Mouse (Mus musculus) MEL (cell line): ENCODE results near the gene Ddx51. TPM values are rescaled to one million over a fixed set of nuclear protein-coding genes. Genes with fewer than 3 reads are reported as not detected.

Experiments
- DNase-seq: peaks from one replicate; pipeline ENCODE4 v3.0.0; 2011; ENCODE audit warnings: low read depth, low spot score
- H3K27ac ChIP-seq: 2 replicates; pipeline ENCODE4 v1.5.1; 2012; ENCODE audit warnings: low read depth, mild to moderate bottlenecking, control low read depth, low read length, moderate library complexity; ENCODE audit not compliant: control insufficient read depth
- H3K27me3 ChIP-seq, 2 experiments: fragments of 150-350 bp in 1 of 2; sonication (generic) in 1 of 2; 2 replicates each; pipeline ENCODE4 v1.6.1; 2012; ENCODE audit warnings: low read length in 2 of 2, mild to moderate bottlenecking in 2 of 2, improper control_type of control experiment in 1 of 2, moderate library complexity in 1 of 2; ENCODE audit not compliant: insufficient read depth in 2 of 2, control insufficient read depth in 1 of 2
- H3K36me3 ChIP-seq, 2 experiments: 2 replicates each; pipeline ENCODE4 v1.6.1; 2012 to 2014; ENCODE audit warnings: low read length in 2 of 2, improper control_type of control experiment in 1 of 2, inconsistent platforms in 1 of 2, mild to moderate bottlenecking in 1 of 2; ENCODE audit not compliant: insufficient read depth in 2 of 2, control insufficient read depth in 1 of 2
- H3K4me1 ChIP-seq, 2 experiments: fragments of 150-350 bp in 1 of 2; sonication (generic) in 1 of 2; 2 replicates each; pipeline ENCODE4 v1.6.1; 2012; ENCODE audit warnings: low read length in 2 of 2, improper control_type of control experiment in 1 of 2, mild to moderate bottlenecking in 1 of 2; ENCODE audit not compliant: insufficient read depth in 2 of 2, control insufficient read depth in 1 of 2
- H3K4me3 ChIP-seq, 2 experiments: fragments of 150-350 bp in 1 of 2; sonication (generic) in 1 of 2; 2 replicates each; pipeline ENCODE4 v1.5.1; 2012; ENCODE audit warnings: low read depth in 2 of 2, low read length in 2 of 2, mild to moderate bottlenecking in 2 of 2, moderate library complexity in 2 of 2, control low read depth in 1 of 2, improper control_type of control experiment in 1 of 2; ENCODE audit not compliant: control insufficient read depth in 1 of 2, insufficient read depth in 1 of 2
- H3K79me2 ChIP-seq: 2 replicates; pipeline ENCODE4 v1.6.1; 2012; ENCODE audit warnings: mild to moderate bottlenecking, low read length, moderate library complexity; ENCODE audit not compliant: control insufficient read depth, poor library complexity, insufficient read depth
- H3K9ac ChIP-seq: 2 replicates; pipeline ENCODE4 v1.6.1; 2012; ENCODE audit warnings: low read depth, mild to moderate bottlenecking, control low read depth, low read length, moderate library complexity; ENCODE audit not compliant: control insufficient read depth, poor library complexity, severe bottlenecking
- H3K9me3 ChIP-seq: fragments of 150-350 bp; sonication (generic); replicated peaks from 2 replicates; pipeline ENCODE4 v1.6.1; 2012; ENCODE audit warnings: mild to moderate bottlenecking, low read length, improper control_type of control experiment, moderate library complexity; ENCODE audit not compliant: insufficient read depth
- CHD1 ChIP-seq: IDR thresholded peaks from 2 replicates; pipeline ENCODE4 v1.6.1; 2012; ENCODE audit warnings: low read depth, mild to moderate bottlenecking, inconsistent platforms, low read length, improper control_type of control experiment
- EP300 ChIP-seq, 2 experiments: IDR thresholded peaks; 2 replicates each; pipeline ENCODE4 v1.6.1; 2011; ENCODE audit warnings: improper control_type of control experiment in 2 of 2, low read length in 2 of 2, low read depth in 1 of 2, mild to moderate bottlenecking in 1 of 2
- ETS1 ChIP-seq: IDR thresholded peaks from 2 replicates; pipeline ENCODE4 v1.6.1; 2012; ENCODE audit warnings: low read depth, mild to moderate bottlenecking, inconsistent platforms, low read length, improper control_type of control experiment, moderate library complexity
- GATA1 ChIP-seq: IDR thresholded peaks from 2 replicates; pipeline ENCODE4 v1.6.1; 2011; ENCODE audit warnings: low read depth, low read length, improper control_type of control experiment
- HCFC1 ChIP-seq: IDR thresholded peaks from 2 replicates; pipeline ENCODE4 v1.6.1; 2012; ENCODE audit warnings: low read depth, mild to moderate bottlenecking, inconsistent platforms, low read length, improper control_type of control experiment, moderate library complexity
- JUND ChIP-seq: IDR thresholded peaks from 2 replicates; pipeline ENCODE4 v1.6.1; 2011; ENCODE audit warnings: low read depth, mild to moderate bottlenecking, improper control_type of control experiment, low read length
- KAT2A ChIP-seq: conservative IDR thresholded peaks from 2 replicates; pipeline ENCODE4 v1.6.1; 2012; ENCODE audit warnings: low read depth, low read length, improper control_type of control experiment, inconsistent platforms
- MAX ChIP-seq: IDR thresholded peaks from 2 replicates; pipeline ENCODE4 v1.6.1; 2011; ENCODE audit warnings: low read length, improper control_type of control experiment
- MAZ ChIP-seq: IDR thresholded peaks from 2 replicates; pipeline ENCODE4 v1.6.1; 2012; ENCODE audit warnings: low read depth, mild to moderate bottlenecking, inconsistent platforms, low read length, improper control_type of control experiment
- MEF2A ChIP-seq: IDR thresholded peaks from 2 replicates; pipeline ENCODE4 v1.6.1; 2014; ENCODE audit warnings: low read depth, mild to moderate bottlenecking, inconsistent platforms, low read length, improper control_type of control experiment; ENCODE audit not compliant: poor library complexity, insufficient replicate concordance, severe bottlenecking; ENCODE audit errors: extremely low read depth
- POLR2AphosphoS2 ChIP-seq: IDR thresholded peaks from 2 replicates; pipeline ENCODE4 v1.6.1; 2011; ENCODE audit warnings: low read length, improper control_type of control experiment
- POLR2AphosphoS5 ChIP-seq: IDR thresholded peaks from 2 replicates; pipeline ENCODE4 v1.6.1; 2012; ENCODE audit warnings: low read depth, borderline replicate concordance, mild to moderate bottlenecking, inconsistent platforms, low read length, moderate library complexity, mixed read lengths
- RAD21 ChIP-seq: IDR thresholded peaks from 2 replicates; pipeline ENCODE4 v1.6.1; 2011; ENCODE audit warnings: mild to moderate bottlenecking, low read depth, low read length, improper control_type of control experiment
- SMC3 ChIP-seq: IDR thresholded peaks from 2 replicates; pipeline ENCODE4 v1.6.1; 2011; ENCODE audit warnings: low read depth, low read length, improper control_type of control experiment
- TBP ChIP-seq: IDR thresholded peaks from 2 replicates; pipeline ENCODE4 v1.8.0; 2011; ENCODE audit warnings: low read depth, low read length, improper control_type of control experiment
- UBTF ChIP-seq: IDR thresholded peaks from 2 replicates; pipeline ENCODE4 v1.6.1; 2012; ENCODE audit warnings: low read depth, mild to moderate bottlenecking, inconsistent platforms, low read length, improper control_type of control experiment, moderate library complexity, borderline replicate concordance; ENCODE audit not compliant: insufficient read depth
- USF1 ChIP-seq: IDR thresholded peaks from 2 replicates; pipeline ENCODE4 v1.6.1; 2014; ENCODE audit warnings: low read depth, mild to moderate bottlenecking, inconsistent platforms, low read length, improper control_type of control experiment, moderate library complexity
- USF2 ChIP-seq, 2 experiments: IDR thresholded peaks; 2 replicates each; pipeline ENCODE4 v1.6.1; 2011 to 2012; ENCODE audit warnings: improper control_type of control experiment in 2 of 2, low read length in 2 of 2, borderline replicate concordance in 1 of 2, inconsistent platforms in 1 of 2, low read depth in 1 of 2, mild to moderate bottlenecking in 1 of 2; ENCODE audit not compliant: insufficient read depth in 1 of 2
- ZC3H11A ChIP-seq: IDR thresholded peaks from 2 replicates; pipeline ENCODE4 v1.6.1; 2012; ENCODE audit warnings: low read depth, mild to moderate bottlenecking, inconsistent platforms, low read length, improper control_type of control experiment
- ZKSCAN1 ChIP-seq: IDR thresholded peaks from 2 replicates; pipeline ENCODE4 v1.6.1; 2012; ENCODE audit warnings: low read depth, mild to moderate bottlenecking, inconsistent platforms, low read length, improper control_type of control experiment, moderate library complexity
- polyA plus RNA-seq, 2 experiments: library from polyadenylated mRNA; stranded (reverse) in 1 of 2; unstranded in 1 of 2; fragments of >175 nt in 1 of 2; fragments of >200 nt in 1 of 2; gene quantifications; 2 replicates each; pipeline versions ENCODE4 v1.2.1 to v1.2.4; 2012; ENCODE audit warnings: low replicate concordance in 2 of 2, low read depth in 1 of 2; ENCODE audit not compliant: insufficient read length in 2 of 2, insufficient read depth in 1 of 2, missing spikeins in 1 of 2
- total RNA-seq: library from RNA; depleted of rRNA; stranded (reverse); fragments of 300-350 nt; gene quantifications from 2 replicates; pipeline ENCODE4 v1.2.3, GENCODE M21; 2012

Gene Ddx51
- total and polyA plus RNA-seq, 3 experiments: 16.3 to 285 (median 52.9) TPM

DNA sequence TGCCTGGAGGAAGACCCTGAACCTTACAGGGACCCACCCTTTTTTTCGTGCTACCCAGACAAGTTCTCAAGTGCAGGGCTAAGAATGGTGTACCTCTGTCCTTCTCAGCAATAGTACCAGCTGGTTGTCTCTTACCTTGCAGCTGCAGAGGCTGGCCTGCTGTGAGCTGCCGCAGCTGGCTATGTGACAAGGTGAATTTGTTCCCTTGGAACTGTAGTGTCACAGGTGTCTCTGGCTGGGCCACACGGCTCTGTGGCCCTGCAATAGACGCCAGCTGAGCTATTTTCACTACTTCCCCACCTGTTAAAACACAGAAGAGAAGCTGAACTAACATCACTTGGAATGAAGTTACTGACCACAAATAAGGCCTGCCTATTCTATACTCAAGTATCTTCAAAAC lies 45.4 kb downstream of the Ddx51 start:
- Histone ChIP-seq H3K4me1 (no peaks in the 10 kb centered on the region), H3K9me3 (no peaks in the 10 kb centered on the region), H3K9ac (no peak overlapping the region), H3K4me3 (no peak overlapping the region), H3K79me2 (no peaks in the 10 kb centered on the region), H3K27ac (no peak overlapping the region), H3K27me3 (no peaks in the 10 kb centered on the region), H3K36me3 (peaks cover 0 to 44% of the 10 kb centered on the region in 2 experiments; a peak in 2 of 4 replicates)
- no peak for TF ChIP-seq UBTF
- TF ChIP-seq USF2 (IDR thresholded peaks at IDR 0.05; ENCODE audit: borderline replicate concordance in 1 of 2, insufficient read depth in 1 of 2, low read depth in 1 of 2, low read length in 2 of 2): no peak
- no peak for TF ChIP-seq POLR2AphosphoS5
- DNase-seq: no peak

DNA sequence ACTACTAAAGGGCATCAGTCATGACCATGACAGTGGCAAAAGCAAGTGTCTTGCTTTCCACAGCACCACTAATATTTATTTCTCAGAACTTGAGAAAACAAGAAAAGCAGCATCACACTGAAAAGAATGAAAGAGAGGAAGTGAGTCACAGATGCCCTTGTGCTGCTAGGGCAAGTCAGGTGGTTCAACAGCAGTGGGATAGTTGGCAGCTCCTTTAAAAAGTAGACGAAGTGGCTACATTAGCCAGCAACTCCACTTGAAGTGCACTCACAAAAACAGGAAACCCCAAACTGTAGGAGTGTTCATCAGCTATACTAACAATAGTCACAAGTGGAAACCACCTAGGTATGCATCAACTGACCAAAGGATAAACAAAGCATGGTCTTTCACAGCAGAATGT lies 50.8 kb downstream of the Ddx51 start:
- Histone ChIP-seq H3K9me3 (no peaks in the 10 kb centered on the region), H3K27ac (no peak overlapping the region), H3K36me3 (peaks cover 0 to 54% of the 10 kb centered on the region in 2 experiments; a peak in 2 of 4 replicates), H3K79me2 (no peaks in the 10 kb centered on the region), H3K4me1 (no peaks in the 10 kb centered on the region), H3K9ac (no peak overlapping the region), H3K4me3 (no peak overlapping the region), H3K27me3 (no peaks in the 10 kb centered on the region)
- no peak for DNase-seq
- no peak for TF ChIP-seq MAX
- no peak for TF ChIP-seq HCFC1
- no peak for TF ChIP-seq EP300 (IDR thresholded peaks at IDR 0.05; ENCODE audit: low read depth in 1 of 2, low read length in 2 of 2)
- TF ChIP-seq POLR2AphosphoS2: no peak
- TF ChIP-seq MAZ: no peak
- no peak for TF ChIP-seq POLR2AphosphoS5
- TF ChIP-seq RAD21: no peak
- TF ChIP-seq MEF2A: no peak
- TF ChIP-seq KAT2A: no peak
- no peak for TF ChIP-seq TBP
- no peak for TF ChIP-seq GATA1
- TF ChIP-seq USF1: no peak
- TF ChIP-seq SMC3: no peak
- no peak for TF ChIP-seq ETS1
- no peak for TF ChIP-seq JUND
- no peak for TF ChIP-seq CHD1
- TF ChIP-seq ZC3H11A: no peak
- no peak for TF ChIP-seq ZKSCAN1
